Mouse (Mus musculus): ENCODE measurements at regions not wholly inside any gene's neighbourhood (a gene's known extent, or its start where the extent isn't known, plus 50 kb on each side); places are given as distances from the start of the nearest gene placed in this dataset.

GRCm38 (mm10) chr3:54103098-54103497, 52.7 kb upstream of the Trpc4 start:
- DNase-seq = no peak

GRCm38 (mm10) chr3:54083634-54084033, 72.2 kb upstream of the Trpc4 start:
- DNase-seq = no peak

GRCm38 (mm10) chr3:54076461-54076860, 79.4 kb upstream of the Trpc4 start:
- DNase-seq = no peak

GRCm38 (mm10) chr3:54060653-54061052, 95.2 kb upstream of the Trpc4 start:
- no peak for DNase-seq

GRCm38 (mm10) chr3:54054376-54054775, 101.5 kb upstream of the Trpc4 start:
- no peak for DNase-seq

- no peak for DNase-seq
Observed at GRCm38 (mm10) chr3:54049370-54049769, 106.5 kb upstream of the Trpc4 start.

GRCm38 (mm10) chr3:54048091-54048670, 107.7 kb upstream of the Trpc4 start:
- no peak for DNase-seq

GRCm38 (mm10) chr3:54027365-54027764, 128.5 kb upstream of the Trpc4 start:
- no peak for DNase-seq

- no peak for DNase-seq
Observed at GRCm38 (mm10) chr3:54020196-54020595, 135.6 kb upstream of the Trpc4 start.

- no peak for DNase-seq
Observed at GRCm38 (mm10) chr3:54017943-54018649, 137.7 kb upstream of the Trpc4 start.

GRCm38 (mm10) chr3:54016877-54017276, 139.0 kb upstream of the Trpc4 start:
- DNase-seq = no peak

GRCm38 (mm10) chr3:54011016-54011415, 144.8 kb upstream of the Trpc4 start:
- DNase-seq = no peak

- DNase-seq = no peak
Observed at GRCm38 (mm10) chr3:53992993-53993392, 129.4 kb upstream of the Ufm1 start.

GRCm38 (mm10) chr3:53988796-53989195, 125.2 kb upstream of the Ufm1 start:
- DNase-seq = no peak

- DNase-seq = no peak
Observed at GRCm38 (mm10) chr3:53988256-53988655, 124.6 kb upstream of the Ufm1 start.

GRCm38 (mm10) chr3:53987316-53987715, 123.7 kb upstream of the Ufm1 start:
- DNase-seq = no peak

GRCm38 (mm10) chr3:53984743-53985550, 121.3 kb upstream of the Ufm1 start:
- DNase-seq = no peak

- DNase-seq = no peak
Observed at GRCm38 (mm10) chr3:53982311-53982710, 118.7 kb upstream of the Ufm1 start.

- DNase-seq = peak; percentile 25
Observed at GRCm38 (mm10) chr3:53981585-53981984, 118.0 kb upstream of the Ufm1 start.

GRCm38 (mm10) chr3:53977379-53978080, 113.9 kb upstream of the Ufm1 start:
- DNase-seq = peak; percentile 24

GRCm38 (mm10) chr3:53974905-53975551, 111.4 kb upstream of the Ufm1 start:
- peak; percentile 60 for DNase-seq

GRCm38 (mm10) chr3:53969000-53969641, 105.5 kb upstream of the Ufm1 start:
- no peak for DNase-seq

All from thymus, postnatal 4 days (tissue).